Mouse (Mus musculus): ENCODE results near the gene Cep295nl.

Gene Cep295nl

GRCm38 (mm10) chr11:118355205-118355604 lies 12.9 kb upstream of the Cep295nl start:
- peak; percentile 83 to 86 for DNase-seq

DNA sequence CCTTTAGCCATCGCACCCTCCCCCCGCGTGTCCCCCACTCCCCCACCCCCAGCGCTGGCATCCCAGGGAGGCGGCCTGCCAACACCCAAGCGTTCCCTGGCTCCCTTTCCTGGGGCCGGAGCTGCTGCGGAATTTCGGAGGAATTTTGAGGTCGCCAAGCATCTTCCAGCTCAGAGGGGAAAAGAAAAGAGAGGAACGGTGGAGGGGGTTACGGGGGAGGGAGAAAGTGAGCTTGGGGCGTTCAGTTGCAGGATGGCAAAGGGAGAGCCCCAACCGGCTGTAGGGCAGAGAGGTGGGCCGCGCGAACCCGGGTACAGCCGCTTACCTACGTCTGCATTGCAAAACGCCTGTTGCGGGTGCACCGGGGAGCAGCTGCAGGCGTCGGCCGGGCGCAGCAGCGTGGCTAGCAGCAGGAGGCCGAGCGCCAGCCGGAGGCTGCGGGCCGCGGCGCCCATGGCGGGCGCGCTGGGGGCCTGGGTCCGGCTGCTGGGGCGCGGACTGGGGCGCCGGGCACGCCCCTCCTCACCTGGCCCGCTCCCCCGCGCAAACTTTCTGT lies 12.4 kb upstream of the Cep295nl start:
- DNase-seq: peak in 1 of 2 experiments; percentile 29

DNA sequence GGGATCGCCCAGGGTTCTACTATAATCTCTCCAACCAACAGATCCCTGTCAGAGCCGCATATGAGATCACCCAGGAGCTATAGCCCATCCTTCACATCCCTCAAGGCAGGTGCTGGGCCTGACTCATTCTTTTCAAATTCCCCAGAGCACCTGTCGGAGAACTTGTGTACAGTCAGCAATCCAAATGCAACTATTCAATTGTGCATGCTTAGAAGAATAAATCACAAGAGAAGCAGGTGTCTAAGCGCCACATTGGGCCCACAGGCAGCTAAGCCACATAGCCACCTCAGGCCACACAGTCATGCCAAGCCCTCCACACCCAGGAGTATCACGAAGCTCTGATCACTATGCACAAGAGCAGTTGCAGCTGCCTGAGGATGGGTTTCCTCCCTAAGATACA lies 7.2 kb upstream of the Cep295nl start:
- no peak for DNase-seq

- peak; percentile 76 for DNase-seq
Measured at GRCm38 (mm10) chr11:118348877-118349276, 6.6 kb upstream of the Cep295nl start.

DNA sequence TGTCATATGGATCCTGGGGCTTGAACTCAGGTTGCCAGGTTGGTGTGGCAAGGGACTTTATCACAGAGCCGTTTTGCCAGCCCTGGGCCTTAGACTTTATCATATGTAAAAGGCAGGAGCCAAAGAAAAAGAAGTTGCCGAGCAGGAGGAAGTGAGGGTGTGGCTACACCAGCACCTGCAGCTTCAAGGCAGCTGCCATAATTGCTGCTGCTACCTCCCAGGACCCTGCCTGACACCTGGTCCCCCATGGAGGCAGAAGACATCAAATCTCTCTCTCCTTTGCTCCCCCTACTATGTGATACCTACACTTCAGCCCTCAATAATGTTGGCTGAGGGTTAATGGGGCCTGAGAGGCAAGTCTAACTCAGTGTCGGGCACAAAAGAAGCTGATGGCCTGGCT lies 6.1 kb upstream of the Cep295nl start:
- DNase-seq: no peak

GRCm38 (mm10) chr11:118347911-118348310 lies 5.6 kb upstream of the Cep295nl start:
- DNase-seq: no peak

- DNase-seq: no peak
Measured at GRCm38 (mm10) chr11:118347391-118347790, 5.1 kb upstream of the Cep295nl start.

- no peak for DNase-seq
Measured at GRCm38 (mm10) chr11:118346395-118347096, 4.2 kb upstream of the Cep295nl start.

DNA sequence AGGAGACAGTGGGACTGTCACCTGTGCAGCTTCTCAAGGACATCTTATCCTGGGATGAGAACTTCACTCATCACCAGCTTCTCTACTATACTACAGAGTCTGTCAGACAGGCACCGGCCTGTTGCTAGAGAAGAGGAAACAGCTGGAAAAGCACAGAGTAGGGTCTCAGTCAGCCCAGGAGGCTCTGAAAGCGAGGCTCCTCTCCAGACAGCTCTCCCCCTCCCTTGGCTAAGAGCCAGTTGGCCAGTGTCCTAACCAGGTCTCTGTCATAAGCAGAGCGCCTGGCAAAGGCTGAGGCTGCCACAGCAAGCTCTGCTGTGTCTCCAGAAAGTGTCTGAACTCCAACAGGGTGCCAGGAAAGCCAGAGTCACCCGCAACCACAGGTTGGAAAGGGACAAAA lies 3.4 kb upstream of the Cep295nl start:
- DNase-seq: peak; percentile 29 to 58

- DNase-seq: no peak
Measured at GRCm38 (mm10) chr11:118343629-118344028, 1.3 kb upstream of the Cep295nl start.

DNA sequence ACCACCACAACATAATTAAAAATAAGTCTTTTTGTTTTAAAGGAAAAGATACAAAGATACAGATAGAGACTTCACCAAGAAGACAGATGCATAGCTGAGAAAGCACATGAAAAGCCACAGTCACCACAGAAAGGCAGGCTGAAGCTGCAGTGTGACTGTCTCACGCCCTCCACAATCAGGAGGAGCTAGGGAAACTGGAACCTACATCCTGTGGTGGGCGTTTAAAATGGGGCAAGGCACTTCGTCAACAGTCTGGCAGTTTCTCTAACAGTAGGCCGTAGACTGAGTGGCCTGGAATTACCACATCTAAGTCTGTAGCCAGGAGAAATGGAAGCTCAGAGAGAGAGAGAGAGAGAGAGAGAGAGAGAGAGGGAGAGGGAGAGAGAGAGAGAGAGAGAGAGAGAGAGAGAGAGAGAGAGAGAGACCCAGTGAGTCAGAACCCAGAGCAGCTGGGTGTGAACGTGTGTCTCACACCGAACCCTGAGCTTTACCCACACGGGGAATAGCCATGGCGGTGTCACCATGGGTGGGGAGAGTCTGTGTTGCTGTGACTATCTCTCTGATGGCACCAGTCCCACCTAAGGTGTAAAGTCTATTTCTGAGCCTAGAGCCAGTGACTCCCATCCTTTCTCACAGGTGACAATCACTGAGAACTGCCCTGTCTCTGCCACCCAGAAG lies 4.7 kb downstream of the Cep295nl start:
- DNase-seq: no peak

- no peak for DNase-seq
Measured at GRCm38 (mm10) chr11:118333431-118333830, 8.9 kb downstream of the Cep295nl start.

- DNase-seq: peak in 1 of 2 experiments; percentile 67
Measured at GRCm38 (mm10) chr11:118332376-118332775, 9.9 kb downstream of the Cep295nl start.

DNA sequence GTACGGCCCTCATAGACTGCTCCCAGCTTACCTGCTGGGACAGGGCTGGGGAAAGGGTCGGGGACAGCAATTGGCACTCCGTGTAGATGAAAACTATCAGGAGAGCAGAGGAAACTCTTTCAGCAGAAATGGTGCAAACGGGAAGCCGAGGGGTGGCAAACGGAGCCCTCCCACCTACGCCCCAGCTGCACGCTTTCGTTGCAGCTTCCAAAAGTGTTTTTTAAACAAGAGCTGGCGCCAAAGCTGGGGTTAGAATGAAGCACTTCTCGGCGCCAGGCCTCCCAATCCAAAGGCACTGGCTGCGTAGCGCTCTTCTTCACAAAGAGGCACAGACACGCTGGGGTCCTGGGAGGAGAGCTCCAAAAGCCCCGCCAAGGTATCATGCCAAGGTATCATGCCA lies 11.5 kb downstream of the Cep295nl start:
- no peak for DNase-seq

- DNase-seq: no peak
Measured at GRCm38 (mm10) chr11:118330361-118330760, 11.9 kb downstream of the Cep295nl start.

GRCm38 (mm10) chr11:118328947-118329346 lies 13.4 kb downstream of the Cep295nl start:
- no peak for DNase-seq

- no peak for DNase-seq
Measured at GRCm38 (mm10) chr11:118328511-118328910, 13.8 kb downstream of the Cep295nl start.

- peak; percentile 39 to 51 for DNase-seq
Measured at GRCm38 (mm10) chr11:118326991-118327971, 15.0 kb downstream of the Cep295nl start.

GRCm38 (mm10) chr11:118326491-118326890 lies 15.8 kb downstream of the Cep295nl start:
- DNase-seq: no peak

GRCm38 (mm10) chr11:118324541-118324940 lies 17.8 kb downstream of the Cep295nl start:
- DNase-seq: no peak

GRCm38 (mm10) chr11:118323974-118324373 lies 18.3 kb downstream of the Cep295nl start:
- no peak for DNase-seq

DNA sequence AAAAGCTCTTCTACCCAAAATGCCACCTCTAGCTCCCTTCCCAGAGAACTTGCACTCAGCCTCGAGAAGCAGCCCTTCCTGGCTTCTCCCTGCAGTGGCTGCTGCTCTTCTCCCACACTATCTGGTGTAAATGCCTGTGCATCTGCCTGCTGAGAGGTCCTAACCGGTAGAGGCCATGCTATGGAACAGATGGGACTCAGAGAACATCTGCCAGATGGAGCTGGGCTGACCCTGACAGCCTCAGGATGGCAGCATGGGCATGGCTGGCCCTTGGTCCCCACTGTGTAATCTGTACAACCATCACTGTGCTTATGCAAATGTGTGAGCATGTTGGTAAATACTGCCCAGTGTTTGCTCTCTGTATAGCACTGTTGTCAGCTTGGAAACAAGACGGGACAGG lies 19.7 kb downstream of the Cep295nl start:
- no peak for DNase-seq

- DNase-seq: peak in 1 of 2 experiments; percentile 49
Measured at GRCm38 (mm10) chr11:118321971-118322370, 20.3 kb downstream of the Cep295nl start.
